Mouse (Mus musculus): ENCODE results near the gene Ninj2.
"Not testable (repeated sequence)": the region's sequence is repeated elsewhere in the genome, so short reads cannot be mapped to it uniquely, and the experiment has no call there.

The Ninj2 gene

DNA sequence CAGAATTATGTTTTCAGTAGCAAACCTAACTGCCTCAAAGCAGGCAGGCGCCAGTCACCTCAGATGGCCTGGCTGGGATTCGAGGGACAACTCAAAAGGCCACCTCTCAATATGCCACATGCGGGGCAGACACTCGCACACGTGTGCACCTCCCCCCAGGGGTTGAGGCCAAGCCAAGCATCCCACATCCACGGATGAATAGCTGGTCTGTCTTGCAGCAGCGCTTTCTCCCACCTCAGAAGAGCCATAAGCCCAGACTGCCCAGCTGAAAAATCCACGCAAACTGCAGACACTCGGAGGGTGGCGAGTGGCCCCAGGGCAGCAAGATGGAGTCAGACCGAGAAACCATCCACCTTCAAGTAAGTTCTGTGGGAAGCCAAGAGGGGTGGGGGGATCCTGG is at the start of gene Ninj2:
Gene Ninj2 (plus strand): TSS at position 251 of the 400 bp plus-strand sequence.
- DNase-seq (ENCODE audit: low read depth in 1 of 2, low spot score in 2 of 2), result no peak

DNA sequence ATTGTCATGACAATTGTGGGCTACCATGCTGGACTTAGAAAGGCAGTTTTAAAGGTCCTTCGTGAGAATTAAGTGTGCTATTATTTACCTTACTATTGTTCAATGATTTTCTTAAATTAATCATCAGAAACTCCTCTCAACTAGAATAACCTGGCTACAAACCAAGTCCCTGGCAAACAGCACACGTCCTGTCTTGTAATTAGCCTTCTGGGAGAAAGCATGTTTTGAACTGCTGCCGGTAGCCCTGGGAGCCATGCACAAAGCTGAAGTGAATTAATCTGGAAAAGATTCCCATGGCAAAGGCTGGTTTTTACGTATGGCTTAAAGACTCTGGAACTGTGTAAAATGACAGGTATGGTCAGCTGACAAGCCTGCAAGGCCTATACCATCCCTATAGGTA is 47.7 kb upstream of the Ninj2 start:
- DNase-seq (ENCODE audit: low read depth in 1 of 2, low spot score in 2 of 2), result no peak

DNA sequence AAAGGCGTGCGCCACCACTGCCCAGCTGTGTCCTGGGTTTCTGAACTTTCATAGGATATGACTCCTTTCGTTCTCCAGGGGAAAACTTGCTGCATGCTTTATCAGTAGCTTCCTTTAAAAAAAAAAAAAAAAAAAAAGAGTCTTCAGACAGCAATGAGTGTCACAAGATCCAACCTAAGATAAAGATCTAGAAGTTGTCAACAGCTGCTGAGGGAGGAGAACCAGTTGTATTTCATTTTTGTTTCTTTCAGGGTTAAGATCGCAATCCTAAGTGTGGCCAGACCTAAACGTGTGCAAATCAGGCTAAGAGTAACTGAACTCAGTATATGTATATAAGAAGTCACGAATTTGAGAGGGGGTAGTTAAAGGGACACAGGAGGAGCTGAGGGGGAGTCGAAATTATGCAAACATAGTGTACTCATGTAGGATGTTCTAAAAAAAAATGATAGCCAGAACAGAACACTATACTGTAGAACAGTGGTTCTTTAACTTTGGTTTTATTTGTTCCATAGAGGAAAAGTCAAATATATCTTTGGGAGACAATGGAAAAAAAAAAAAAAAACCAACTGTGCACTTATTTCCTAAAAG is 45.4 kb upstream of the Ninj2 start:
- DNase-seq (ENCODE audit: low read depth in 1 of 2, low spot score in 2 of 2), result no peak

DNA sequence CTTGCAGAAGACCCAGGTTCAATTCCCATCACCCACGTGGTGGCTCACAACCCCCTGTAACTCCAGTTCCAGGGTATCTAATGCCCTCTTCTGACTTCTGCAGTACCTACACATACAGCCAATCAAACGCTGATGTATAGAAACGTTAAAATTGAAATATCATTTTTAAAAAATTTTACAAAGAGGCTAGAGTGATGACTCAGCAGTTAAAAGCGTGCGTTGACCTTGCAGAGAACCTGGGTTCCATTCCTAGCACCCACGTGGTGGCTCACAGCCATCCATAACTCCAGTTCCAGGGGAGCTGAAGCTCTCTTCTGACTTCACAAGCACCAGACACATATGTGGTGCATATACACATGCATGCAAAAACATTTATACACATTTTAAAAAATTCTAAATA is 38.7 kb upstream of the Ninj2 start:
- no peak for DNase-seq (ENCODE audit: low read depth in 1 of 2, low spot score in 2 of 2)

DNA sequence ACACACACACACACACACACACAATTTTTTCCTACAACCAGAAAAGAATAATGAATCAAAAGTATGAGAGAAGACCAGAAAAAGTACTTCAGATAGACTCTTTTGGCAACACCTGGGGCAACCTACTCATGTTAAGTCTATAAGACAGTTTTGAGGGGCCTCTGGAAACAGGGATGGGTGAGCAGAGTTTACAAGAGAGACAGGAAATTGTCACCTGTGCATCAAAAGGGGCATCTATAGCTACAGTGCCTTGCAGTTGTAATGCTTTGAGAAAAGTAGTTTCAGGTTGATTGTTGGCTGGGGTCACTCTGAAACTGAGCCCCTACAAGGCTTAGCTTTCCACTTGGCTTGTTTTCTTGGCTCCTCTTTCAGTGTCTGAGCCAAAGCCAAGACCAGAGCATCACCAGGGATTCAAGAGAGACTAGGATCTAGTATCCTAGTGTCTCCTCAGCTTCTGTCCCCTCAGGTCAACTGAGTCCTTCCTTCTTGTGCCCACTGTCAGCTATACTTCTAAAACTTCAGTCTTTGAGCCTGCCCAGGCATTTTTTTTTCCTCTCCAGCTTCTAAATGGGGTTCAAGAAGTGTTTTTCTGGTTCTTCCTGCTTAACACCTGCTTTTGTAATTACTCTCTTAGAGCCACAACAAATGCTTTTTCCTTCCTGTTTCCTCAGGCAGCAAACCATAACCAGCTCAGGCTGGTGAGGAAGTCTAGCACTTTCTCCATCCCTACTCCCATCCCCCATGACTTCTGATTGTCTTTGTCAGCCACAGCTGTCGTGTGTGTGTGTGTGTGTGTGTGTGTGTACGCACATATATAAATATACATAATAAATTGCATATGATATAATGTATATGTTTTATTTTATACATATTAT is 37.2 kb upstream of the Ninj2 start:
- DNase-seq (ENCODE audit: low read depth in 1 of 2, low spot score in 2 of 2), result no peak

DNA sequence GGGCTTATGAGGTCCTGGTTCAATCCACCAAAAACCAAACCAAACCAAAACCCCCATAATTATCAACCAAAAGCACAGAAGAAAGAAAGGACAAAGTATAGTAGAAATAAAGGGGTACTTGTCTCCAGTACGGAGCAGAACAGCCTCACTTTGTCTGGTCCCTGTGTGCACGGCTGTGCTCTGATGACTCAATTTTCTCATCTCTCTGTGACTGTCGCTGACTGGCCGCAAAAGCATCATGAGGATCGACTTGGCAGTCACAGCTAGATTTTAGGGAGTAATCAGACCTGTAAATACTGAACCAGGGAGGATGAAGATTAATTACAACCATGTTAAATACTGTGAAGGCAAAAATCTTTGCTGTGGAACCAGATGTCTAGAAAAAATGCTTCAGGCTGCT is 30.2 kb upstream of the Ninj2 start:
- no peak for DNase-seq (ENCODE audit: low read depth in 1 of 2, low spot score in 2 of 2)

DNA sequence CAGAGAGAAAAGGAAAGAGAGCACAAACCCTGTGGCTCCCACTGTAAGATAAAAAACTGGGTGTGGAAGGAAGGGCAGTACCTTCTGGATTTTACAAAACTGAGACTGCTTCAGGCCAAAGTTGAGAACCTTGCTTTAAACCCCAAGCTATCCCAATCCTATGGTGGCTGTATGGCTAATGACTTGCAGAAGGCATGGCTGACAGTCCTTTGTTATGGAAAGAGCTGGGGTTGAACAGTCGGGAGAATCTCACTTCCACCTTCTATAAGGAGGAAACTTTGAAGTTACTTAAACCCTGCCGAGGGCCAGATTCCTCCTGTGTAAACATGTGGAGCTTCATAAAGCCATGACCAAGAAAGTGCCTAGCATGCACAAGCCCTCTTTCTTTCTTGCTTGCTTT is 28.5 kb upstream of the Ninj2 start:
- no peak for DNase-seq (ENCODE audit: low read depth in 1 of 2, low spot score in 2 of 2)

DNA sequence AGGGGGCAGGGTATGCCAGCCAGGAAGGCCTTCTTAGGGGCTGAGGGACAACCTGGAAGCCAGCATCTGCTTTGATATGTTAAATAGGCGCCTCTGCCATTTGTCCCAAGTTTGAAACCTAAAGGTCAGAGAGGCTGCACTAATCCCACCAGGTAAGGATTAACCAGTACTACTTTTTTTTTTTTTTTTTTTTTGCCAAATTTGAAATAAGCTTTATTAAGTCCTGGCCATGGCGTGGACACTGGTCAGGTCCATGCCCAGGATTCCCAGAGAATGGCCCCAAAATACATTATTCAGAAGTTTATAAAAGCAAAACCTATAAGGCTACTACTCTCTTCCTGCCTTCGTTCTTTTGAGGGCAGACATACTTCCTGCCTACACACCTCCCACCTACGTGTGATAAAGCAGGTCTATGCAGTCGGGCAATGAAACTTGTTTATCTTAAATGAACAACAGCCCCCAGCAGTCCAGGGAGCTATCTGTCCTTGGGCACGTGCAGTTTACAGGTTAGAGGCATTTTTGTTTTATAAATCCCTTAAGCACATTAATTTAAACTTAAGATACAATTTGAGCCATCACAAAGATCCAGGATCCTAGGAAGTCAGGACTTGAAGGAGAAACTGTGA is 27.5 kb upstream of the Ninj2 start:
- no peak for DNase-seq (ENCODE audit: low read depth in 1 of 2, low spot score in 2 of 2)

DNA sequence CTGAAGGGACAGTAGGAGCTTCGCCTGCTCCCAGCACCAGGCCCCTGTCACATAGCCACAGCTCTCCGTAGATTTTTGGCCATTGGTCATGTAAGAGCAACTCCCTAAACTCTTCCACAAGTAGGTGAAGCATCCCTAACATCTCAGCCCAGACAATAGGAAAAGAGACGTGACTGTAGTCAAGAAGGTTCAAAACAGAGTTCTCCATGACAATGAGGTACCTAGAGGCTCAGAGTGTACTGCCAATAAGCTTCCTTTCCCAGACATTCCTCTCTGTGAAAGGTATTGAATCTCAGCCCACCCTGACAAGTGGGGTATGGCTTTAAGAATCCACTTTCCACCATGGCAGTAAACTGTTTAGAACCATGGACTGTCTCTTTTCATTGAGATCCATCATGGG is 23.6 kb upstream of the Ninj2 start:
- DNase-seq (ENCODE audit: low read depth in 1 of 2, low spot score in 2 of 2), result no peak

DNA sequence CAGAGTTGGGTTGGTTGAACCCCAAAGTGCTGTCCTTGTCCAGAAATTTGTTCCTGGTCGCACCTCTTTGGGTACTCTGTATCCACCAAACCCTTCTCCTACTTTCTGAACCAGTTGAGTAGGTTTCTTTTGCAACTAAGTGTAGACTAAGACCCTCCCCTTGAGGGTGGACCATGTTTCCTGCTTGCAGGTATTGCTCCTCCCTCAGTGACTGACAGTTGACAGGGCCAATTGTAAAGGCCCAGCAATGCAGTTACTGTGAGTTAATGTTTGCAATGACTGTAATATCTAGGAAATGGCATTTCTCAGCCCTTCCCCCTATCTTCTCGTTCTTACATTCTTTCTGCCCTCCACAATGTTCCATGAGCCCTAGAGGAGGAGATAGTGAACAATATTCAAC is 20.5 kb upstream of the Ninj2 start:
- no peak for DNase-seq (ENCODE audit: low read depth in 1 of 2, low spot score in 2 of 2)

DNA sequence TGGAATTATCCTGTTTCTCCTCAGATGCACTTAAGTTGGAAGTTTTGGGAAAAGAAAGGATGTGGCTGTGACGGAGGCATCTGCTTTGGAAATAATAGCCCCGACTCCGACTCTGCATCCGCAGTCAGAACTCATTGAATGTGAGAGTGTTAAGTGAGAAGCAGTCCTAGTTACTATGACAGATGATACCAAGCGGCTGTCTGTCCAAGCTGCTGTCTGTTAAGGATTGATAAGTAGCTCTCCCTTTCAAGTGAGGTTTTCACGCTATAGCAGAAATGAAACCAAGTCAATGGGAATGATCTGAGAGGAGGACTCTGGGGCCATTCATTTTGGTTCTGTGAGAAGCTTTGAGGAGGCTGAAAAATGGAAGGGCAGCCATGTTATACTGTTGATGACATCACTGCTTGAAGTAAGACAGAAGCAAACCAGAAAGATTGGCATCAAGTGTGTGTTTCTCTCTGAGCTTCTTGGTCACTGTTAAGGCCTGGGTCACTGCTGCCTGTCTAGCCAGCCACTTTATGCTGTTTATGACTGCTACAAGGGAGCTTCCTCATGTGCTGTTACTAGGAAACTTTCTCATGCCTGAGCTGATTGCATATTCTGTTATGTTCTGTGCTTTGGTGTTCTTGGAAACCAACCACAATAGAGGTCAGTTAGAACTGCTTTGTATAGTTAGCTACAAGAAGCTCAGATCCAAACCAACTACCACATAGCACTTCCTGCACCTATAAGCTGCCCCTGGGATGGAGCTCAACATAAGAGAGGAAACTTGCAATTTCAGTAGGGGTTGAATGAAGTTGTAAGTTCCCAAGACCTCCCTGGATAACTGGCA is 16.3 kb upstream of the Ninj2 start:
- DNase-seq (ENCODE audit: low read depth in 1 of 2, low spot score in 2 of 2), result no peak

DNA sequence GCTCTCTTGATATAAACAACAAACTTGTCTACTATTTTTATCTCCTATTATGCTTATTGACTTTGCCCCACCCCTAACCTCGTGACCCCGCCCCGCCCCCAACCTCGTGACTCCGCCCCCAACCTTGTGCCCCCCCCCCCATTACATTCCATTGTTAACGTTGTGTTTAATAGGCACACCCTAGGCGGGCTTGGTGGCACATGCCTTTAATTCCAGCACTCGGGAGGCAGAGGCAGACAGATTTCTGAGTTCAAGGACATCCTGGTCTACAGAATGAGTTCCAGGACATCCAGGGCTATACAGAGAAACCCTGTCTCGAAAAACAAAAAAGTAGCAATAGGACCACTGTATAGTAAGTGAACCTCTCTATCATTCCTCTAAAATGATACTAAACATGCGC is 13.6 kb upstream of the Ninj2 start:
- DNase-seq (ENCODE audit: low read depth in 1 of 2, low spot score in 2 of 2), result no peak

DNA sequence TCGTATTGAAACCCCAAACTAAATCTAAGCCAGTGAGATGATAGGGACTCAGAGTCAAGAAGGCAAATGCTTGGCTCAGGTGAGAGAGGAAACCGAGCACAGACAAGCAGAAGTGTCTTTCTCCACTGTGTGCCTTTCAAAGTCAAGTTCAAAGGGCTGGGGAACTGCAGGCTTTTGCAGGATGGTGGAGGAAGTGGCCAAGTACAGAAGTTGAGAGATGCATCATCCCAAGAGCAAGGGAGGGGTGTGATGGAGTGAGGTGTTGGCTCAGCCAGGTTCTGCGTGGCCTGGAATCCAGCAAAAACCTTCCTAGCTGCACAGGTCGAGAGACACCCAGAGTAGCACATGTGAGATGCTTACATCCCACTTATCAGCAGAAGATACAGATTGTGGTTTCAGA is 11.6 kb upstream of the Ninj2 start:
- no peak for DNase-seq (ENCODE audit: low read depth in 1 of 2, low spot score in 2 of 2)

DNA sequence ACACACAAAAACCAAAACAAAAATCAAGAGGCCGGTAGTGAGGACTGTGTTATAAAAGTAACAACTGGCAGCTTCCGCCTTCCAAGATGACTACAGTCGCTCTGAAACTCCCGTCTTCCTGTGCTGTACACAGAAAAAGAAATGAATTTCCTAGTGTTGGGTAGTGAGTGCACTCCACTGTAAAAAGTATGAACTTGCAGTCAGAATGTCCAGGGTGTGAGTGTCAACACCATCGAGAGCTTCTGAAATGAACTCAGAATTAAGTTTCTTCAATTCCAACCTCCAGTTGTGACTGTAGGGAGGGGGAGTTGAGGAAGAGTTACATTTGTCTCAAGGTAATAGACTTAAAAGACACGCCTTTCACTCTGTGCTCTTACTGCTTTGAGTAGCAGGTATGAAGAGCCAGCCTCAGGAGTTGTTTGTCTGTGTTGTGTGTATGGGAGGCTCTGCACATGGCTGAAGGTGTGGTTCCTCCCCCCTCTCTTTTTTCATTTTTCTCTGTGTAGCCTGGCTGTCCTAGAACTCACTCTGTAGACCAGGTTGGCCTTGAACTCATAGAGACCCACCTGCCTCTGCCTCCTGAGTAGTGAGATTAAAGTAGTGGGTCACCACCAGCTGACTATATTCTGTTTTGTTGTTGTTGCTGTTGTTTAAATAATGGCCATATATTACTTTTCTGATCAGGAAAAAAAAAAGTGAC is 10.7 kb upstream of the Ninj2 start:
- no peak for DNase-seq (ENCODE audit: low read depth in 1 of 2, low spot score in 2 of 2)

DNA sequence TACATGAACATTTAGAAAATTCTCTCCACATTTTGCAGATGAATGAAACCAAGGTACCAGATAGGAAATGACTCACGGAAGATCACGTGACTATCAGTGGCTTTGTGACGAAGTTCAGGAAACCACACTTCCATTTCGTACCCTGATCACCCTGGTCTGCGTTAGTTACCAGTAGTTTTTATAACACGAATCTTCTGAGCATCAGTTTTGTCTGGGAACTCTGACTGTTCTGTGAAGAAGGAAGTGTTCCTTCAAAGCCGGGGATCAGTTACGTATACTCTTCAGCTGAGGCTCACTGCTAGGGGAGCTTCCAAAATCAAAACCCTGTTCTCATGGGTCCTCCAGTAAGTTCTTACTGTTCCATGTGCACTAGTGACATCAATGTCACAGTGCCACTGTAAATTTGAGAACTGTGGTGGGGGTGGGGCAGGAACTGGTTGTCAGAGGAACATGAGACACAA is 10.2 kb upstream of the Ninj2 start:
- peak in 1 of 2 experiments; percentile 15 for DNase-seq (ENCODE audit: low read depth in 1 of 2, low spot score in 2 of 2)

DNA sequence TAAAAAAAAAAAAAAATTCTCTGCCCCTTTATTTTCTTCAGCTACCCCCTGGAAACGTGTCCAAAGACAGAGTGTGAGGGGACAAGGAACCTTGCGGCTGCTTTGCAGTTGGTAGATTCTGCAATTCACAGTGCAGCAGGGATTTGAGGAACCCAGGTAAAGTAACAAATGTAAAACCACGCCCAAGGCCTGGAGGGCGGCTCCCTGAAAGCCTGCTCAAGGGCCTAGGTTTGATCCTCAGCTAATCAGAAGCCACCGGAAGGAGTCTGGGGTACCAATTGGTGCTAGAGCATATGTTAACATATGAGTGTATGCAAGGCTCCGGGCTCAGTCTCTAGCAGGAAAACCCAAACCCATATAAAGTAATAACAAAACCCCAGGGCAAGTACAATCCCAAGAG is 9.7 kb upstream of the Ninj2 start:
- DNase-seq (ENCODE audit: low read depth in 1 of 2, low spot score in 2 of 2), result no peak

DNA sequence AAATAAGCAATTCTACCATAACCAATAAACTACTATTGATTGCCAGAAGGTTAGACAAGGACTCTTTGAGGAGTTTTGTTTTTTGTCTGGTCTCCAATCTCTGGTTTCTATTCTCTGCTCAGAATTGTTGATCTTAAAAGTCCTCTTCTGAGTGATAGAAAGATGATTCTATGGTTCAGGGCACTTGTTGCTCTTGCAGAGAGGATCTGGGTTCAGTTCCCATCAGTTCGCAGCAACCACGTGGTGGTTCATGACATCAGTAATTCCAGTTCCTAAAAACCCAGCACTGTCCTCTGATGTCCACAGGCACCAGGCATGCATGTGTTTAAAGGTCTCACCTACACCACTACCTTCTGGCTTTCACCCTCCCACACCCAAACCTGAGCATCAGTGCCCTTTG is 8.2 kb upstream of the Ninj2 start:
- DNase-seq (ENCODE audit: low read depth in 1 of 2, low spot score in 2 of 2), result no peak

DNA sequence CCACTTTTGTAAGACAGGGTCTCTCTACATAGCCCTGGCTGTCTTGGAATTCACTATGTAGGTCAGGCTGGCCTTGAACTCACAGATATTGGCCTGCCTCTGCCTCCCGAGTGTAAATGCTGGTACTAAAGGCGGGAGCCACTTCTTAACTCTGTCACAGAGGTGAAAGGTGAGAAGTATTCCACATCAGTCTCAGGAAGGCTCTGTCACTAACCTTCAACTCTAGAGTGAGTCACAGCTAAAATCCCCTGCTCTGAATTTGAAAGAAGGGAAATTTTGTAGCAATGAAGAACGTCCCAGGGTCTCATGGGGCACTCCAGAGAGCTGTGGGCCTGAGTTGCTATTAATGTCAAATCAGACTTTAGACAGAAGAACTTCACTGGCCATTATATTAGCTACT is 7.3 kb upstream of the Ninj2 start:
- no peak for DNase-seq (ENCODE audit: low read depth in 1 of 2, low spot score in 2 of 2)

DNA sequence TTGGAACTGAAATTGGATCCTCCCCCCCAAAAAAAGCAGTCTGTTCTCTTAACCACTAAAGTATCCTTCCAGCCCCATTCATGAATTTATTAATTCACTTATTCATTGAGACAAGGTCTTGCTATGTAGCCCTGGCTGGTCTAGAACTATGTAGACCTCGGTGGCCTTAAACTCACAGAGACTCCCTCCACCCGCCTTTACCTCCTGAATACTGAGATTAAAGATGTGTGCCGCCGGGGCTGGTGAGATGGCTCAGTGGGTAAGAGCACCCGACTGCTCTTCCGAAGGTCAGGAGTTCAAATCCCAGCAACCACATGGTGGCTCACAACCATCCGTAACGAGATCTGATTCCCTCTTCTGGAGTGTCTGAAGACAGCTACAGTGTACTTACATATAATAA is 6.1 kb upstream of the Ninj2 start:
- not testable (repeated sequence) for DNase-seq (ENCODE audit: low read depth in 1 of 2, low spot score in 2 of 2)

DNA sequence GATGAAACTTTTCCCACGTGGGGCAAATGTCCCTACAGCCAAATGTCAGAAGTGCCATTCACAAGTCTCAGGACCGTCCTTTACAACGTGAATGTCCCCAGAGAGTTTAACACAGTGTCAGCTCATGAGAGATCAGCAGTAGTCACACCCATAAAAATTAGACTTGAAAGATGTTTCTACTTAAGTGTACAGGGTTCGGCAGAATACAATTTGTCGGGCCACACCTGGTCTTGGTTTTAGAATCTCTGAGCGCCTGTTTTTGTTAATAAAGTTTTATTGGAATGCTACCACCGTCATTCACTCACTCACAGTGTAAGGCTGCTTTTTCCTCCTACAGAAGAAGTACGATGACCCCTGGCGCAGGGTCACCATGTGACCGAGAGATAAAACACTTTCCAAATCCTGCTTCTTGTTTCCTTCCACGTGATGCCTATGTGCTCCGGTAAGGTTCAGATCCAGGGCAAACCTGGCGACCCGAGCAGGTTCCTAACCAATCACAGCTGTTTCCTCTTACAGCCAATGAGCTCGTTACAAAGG is 2.4 kb upstream of the Ninj2 start:
- DNase-seq (ENCODE audit: low read depth in 1 of 2, low spot score in 2 of 2), result no peak

DNA sequence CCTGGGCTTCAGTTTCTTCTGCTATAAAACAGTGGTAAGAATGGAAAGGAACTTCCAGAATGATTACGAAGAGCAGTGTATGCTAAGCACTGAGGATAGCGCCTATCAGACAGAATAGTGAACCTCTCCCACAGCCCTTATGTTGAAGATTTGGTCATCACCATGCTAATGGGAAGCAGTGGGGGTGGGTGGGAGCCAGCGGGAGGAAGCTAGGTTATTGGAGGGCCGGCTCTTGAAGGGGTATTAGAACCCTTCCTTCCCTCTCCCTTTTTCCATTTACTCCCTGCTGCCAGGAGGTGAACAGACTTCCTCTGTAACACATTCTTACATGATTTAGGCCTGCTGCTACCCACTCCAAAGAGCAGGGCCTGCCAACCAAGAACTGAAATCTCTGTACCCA is 1.2 kb upstream of the Ninj2 start:
- DNase-seq (ENCODE audit: low read depth in 1 of 2, low spot score in 2 of 2), result no peak

Data from monocyte, adult 2 months (primary cell).